Comparison of ENCODE assay signal across 9 mouse cellular contexts in genomic region chr13:18057231-18057912, GRCm38 (mm10).
A peak's percentile ranks its signal among the peaks of the same experiment; 100 is the strongest.
DNase-seq lines count a peak whose midpoint lies in the region; ATAC-seq and TF ChIP-seq lines count a peak whose summit lies in the region.
"Had no signal": no experiment of that assay in that cellular context is flagged by ENCODE, and none has a peak within 500 bp of the region (broad histone marks: within the 10 kb centered on the region; RNA-seq: fewer than 3 reads in every experiment).

No protein-coding gene starts in this region.

- intact Hi-C loops in left cerebral cortex, postnatal 10 days (cut with DNase I) = loop anchor here (1.0 to 2.0 kb wide), 2 partner anchors 641 to 753 kb away; no protein-coding TSS in a partner anchor

- no peaks in the 10 kb centered on the region for H3K36me3 ChIP-seq in midbrain, postnatal 0 days (ENCODE audit: insufficient read depth, low read length)

- H3K9ac ChIP-seq in midbrain, postnatal 0 days (replicated peaks; ENCODE audit: low read length, poor library complexity, severe bottlenecking) = no peak overlapping the region

- no peaks in the 10 kb centered on the region for H3K4me1 ChIP-seq in midbrain, postnatal 0 days (ENCODE audit: insufficient read depth, low read length)

- WGBS in midbrain, postnatal 0 days = 30% methylated on average over 8 of the region's 8 CpGs

- H3K27ac ChIP-seq in midbrain, postnatal 0 days (ENCODE audit: low read depth, low read length) = no peak overlapping the region

- peak; percentile 98 for TF ChIP-seq CTCF in midbrain, postnatal 0 days (IDR thresholded peaks at IDR 0.05)

- H3K9me3 ChIP-seq in midbrain, postnatal 0 days (ENCODE audit: low read length) = peaks cover under 1% of the 10 kb centered on the region; the same call in 1 of the 2 replicates

- no peak overlapping the region for H3K4me3 ChIP-seq in midbrain, postnatal 0 days (ENCODE audit: low read depth, low read length)
- H3K4me3 ChIP-seq: erythroblast, embryonic 14.5 days had no signal

- DNase-seq in 3T3-L1 (ENCODE audit: low read depth, low spot score) (peak; percentile 77), MN1 (ENCODE audit: low spot score) (peak; percentile 38)
- DNase-seq in cerebellum, adult 9-11 months = peak; percentile 40
- DNase-seq in frontal cortex, postnatal 10 days (ENCODE audit: low spot score in 2 of 2) = peak; percentile 7 to 53
- DNase-seq in kidney, adult 11 months = peak; percentile 3
- peak; percentile 43 to 73 for DNase-seq in left cerebral cortex, postnatal 10 days (ENCODE audit: extremely low spot score in 1 of 2, low spot score in 2 of 2)
- DNase-seq in midbrain, postnatal 0 days (ENCODE audit: low spot score) = peak; percentile 89
- DNase-seq in thymus, postnatal 25 days = peak; percentile 22

- peak; percentile 90 for ATAC-seq in midbrain, postnatal 0 days (ENCODE audit: low FRiP score)

- H3K4me2 ChIP-seq in midbrain, postnatal 0 days (ENCODE audit: low read depth, low read length, poor library complexity, severe bottlenecking) = no peak overlapping the region

- H3K27me3 ChIP-seq in midbrain, postnatal 0 days (ENCODE audit: insufficient read depth, low read length) = no peaks in the 10 kb centered on the region

Comparison
In these comparisons a context has a peak if more than half of its experiments do, and no peak if none do; other contexts are left out.
1. DNase-seq: peak in every context shown above with its lines; median percentile 89 in midbrain, postnatal 0 days; 77 in 3T3-L1; 58 in left cerebral cortex, postnatal 10 days; 40 in cerebellum, adult 9-11 months; 38 in MN1; 30 in frontal cortex, postnatal 10 days; 22 in thymus, postnatal 25 days; 3 in kidney, adult 11 months.